Mouse (Mus musculus): ENCODE data around the gene Ankrd55. TPM values are rescaled to one million over a fixed set of nuclear protein-coding genes. Genes with fewer than 3 reads are reported as not detected.

Ankrd55 gene
- total and polyA plus RNA-seq, 2 experiments from 2014 or later = 12.0 to 16.5 TPM

GRCm38 (mm10) chr13:112408701-112409100 is 120.5 kb downstream of the Ankrd55 start:
- TF ChIP-seq CTCF (IDR thresholded peaks at IDR 0.05; ENCODE audit: low read depth) = no peak
- H3K27ac ChIP-seq = no peak overlapping the region
- no peaks in the 10 kb centered on the region for H3K36me3 ChIP-seq (ENCODE audit: insufficient read depth, low read length)
- WGBS = 86% methylated on average over 4 of the region's 4 CpGs
- H3K4me2 ChIP-seq (ENCODE audit: low read depth, low read length) = no peak overlapping the region
- no peak overlapping the region for H3K9ac ChIP-seq (replicated peaks; ENCODE audit: low read length)
- no peak for DNase-seq (ENCODE audit: low spot score)
- no peaks in the 10 kb centered on the region for H3K9me3 ChIP-seq (ENCODE audit: low read length)
- H3K4me3 ChIP-seq (ENCODE audit: low read length) = no peak overlapping the region
- ATAC-seq = no peak
- no peaks in the 10 kb centered on the region for H3K4me1 ChIP-seq (ENCODE audit: insufficient read depth, low read length)
- no peaks in the 10 kb centered on the region for H3K27me3 ChIP-seq (ENCODE audit: insufficient read depth, low read length)

- ATAC-seq = no peak
- Histone ChIP-seq H3K36me3 (ENCODE audit: insufficient read depth, low read length) (no peaks in the 10 kb centered on the region), H3K27me3 (ENCODE audit: insufficient read depth, low read length) (no peaks in the 10 kb centered on the region), H3K27ac (no peak overlapping the region), H3K4me3 (ENCODE audit: low read length) (no peak overlapping the region), H3K9ac (replicated peaks; ENCODE audit: low read length) (no peak overlapping the region), H3K4me2 (ENCODE audit: low read depth, low read length) (no peak overlapping the region), H3K9me3 (ENCODE audit: low read length) (no peaks in the 10 kb centered on the region), H3K4me1 (ENCODE audit: insufficient read depth, low read length) (no peaks in the 10 kb centered on the region)
- WGBS = 73% methylated on average over 2 of the region's 2 CpGs
- TF ChIP-seq CTCF (IDR thresholded peaks at IDR 0.05; ENCODE audit: low read depth) = no peak
- DNase-seq (ENCODE audit: low spot score) = no peak
Measured at GRCm38 (mm10) chr13:112409331-112409730, 121.1 kb downstream of the Ankrd55 start.

- Histone ChIP-seq H3K9ac (replicated peaks; ENCODE audit: low read length) (no peak overlapping the region), H3K27me3 (ENCODE audit: insufficient read depth, low read length) (no peaks in the 10 kb centered on the region), H3K4me2 (ENCODE audit: low read depth, low read length) (no peak overlapping the region), H3K4me3 (ENCODE audit: low read length) (no peak overlapping the region), H3K27ac (no peak overlapping the region), H3K4me1 (ENCODE audit: insufficient read depth, low read length) (no peaks in the 10 kb centered on the region), H3K36me3 (ENCODE audit: insufficient read depth, low read length) (no peaks in the 10 kb centered on the region), H3K9me3 (ENCODE audit: low read length) (no peaks in the 10 kb centered on the region)
- TF ChIP-seq CTCF (IDR thresholded peaks at IDR 0.05; ENCODE audit: low read depth) = no peak
- ATAC-seq (no peak), DNase-seq (ENCODE audit: low spot score) (no peak)
- WGBS = 97% methylated on average over 1 of the region's 1 CpGs
Measured at GRCm38 (mm10) chr13:112409851-112410250, 121.6 kb downstream of the Ankrd55 start.

GRCm38 (mm10) chr13:112410461-112410860 is 122.2 kb downstream of the Ankrd55 start:
- Histone ChIP-seq H3K4me1 (ENCODE audit: insufficient read depth, low read length) (no peaks in the 10 kb centered on the region), H3K4me2 (ENCODE audit: low read depth, low read length) (no peak overlapping the region), H3K4me3 (ENCODE audit: low read length) (no peak overlapping the region), H3K27me3 (ENCODE audit: insufficient read depth, low read length) (no peaks in the 10 kb centered on the region), H3K9ac (replicated peaks; ENCODE audit: low read length) (no peak overlapping the region), H3K36me3 (ENCODE audit: insufficient read depth, low read length) (no peaks in the 10 kb centered on the region), H3K9me3 (ENCODE audit: low read length) (no peaks in the 10 kb centered on the region), H3K27ac (no peak overlapping the region)
- 95% methylated on average over 4 of the region's 4 CpGs for WGBS
- ATAC-seq (no peak), DNase-seq (ENCODE audit: low spot score) (no peak)
- no peak for TF ChIP-seq CTCF (IDR thresholded peaks at IDR 0.05; ENCODE audit: low read depth)

GRCm38 (mm10) chr13:112411216-112411822 is 123.1 kb downstream of the Ankrd55 start:
- H3K9ac ChIP-seq (replicated peaks; ENCODE audit: low read length) = no peak overlapping the region
- no peak overlapping the region for H3K27ac ChIP-seq
- H3K4me1 ChIP-seq (ENCODE audit: insufficient read depth, low read length) = no peaks in the 10 kb centered on the region
- 81% methylated on average over 5 of the region's 5 CpGs for WGBS
- H3K36me3 ChIP-seq (ENCODE audit: insufficient read depth, low read length) = no peaks in the 10 kb centered on the region
- H3K4me3 ChIP-seq (ENCODE audit: low read length) = no peak overlapping the region
- no peak for TF ChIP-seq CTCF (IDR thresholded peaks at IDR 0.05; ENCODE audit: low read depth)
- ATAC-seq (no peak), DNase-seq (ENCODE audit: low spot score) (no peak)
- no peaks in the 10 kb centered on the region for H3K9me3 ChIP-seq (ENCODE audit: low read length)
- H3K4me2 ChIP-seq (ENCODE audit: low read depth, low read length) = no peak overlapping the region
- no peaks in the 10 kb centered on the region for H3K27me3 ChIP-seq (ENCODE audit: insufficient read depth, low read length)

- 79% methylated on average over 2 of the region's 3 CpGs for WGBS
- H3K4me2 ChIP-seq (ENCODE audit: low read depth, low read length) = no peak overlapping the region
- TF ChIP-seq CTCF (IDR thresholded peaks at IDR 0.05; ENCODE audit: low read depth) = no peak
- ATAC-seq = no peak
- no peak overlapping the region for H3K9ac ChIP-seq (replicated peaks; ENCODE audit: low read length)
- no peaks in the 10 kb centered on the region for H3K4me1 ChIP-seq (ENCODE audit: insufficient read depth, low read length)
- H3K27ac ChIP-seq = no peak overlapping the region
- no peaks in the 10 kb centered on the region for H3K27me3 ChIP-seq (ENCODE audit: insufficient read depth, low read length)
- H3K36me3 ChIP-seq (ENCODE audit: insufficient read depth, low read length) = no peaks in the 10 kb centered on the region
- no peak for DNase-seq (ENCODE audit: low spot score)
- no peaks in the 10 kb centered on the region for H3K9me3 ChIP-seq (ENCODE audit: low read length)
- H3K4me3 ChIP-seq (ENCODE audit: low read length) = no peak overlapping the region
Measured at GRCm38 (mm10) chr13:112412251-112412650, 124.0 kb downstream of the Ankrd55 start.

GRCm38 (mm10) chr13:112412824-112413223 is 124.6 kb downstream of the Ankrd55 start:
- TF ChIP-seq CTCF (IDR thresholded peaks at IDR 0.05; ENCODE audit: low read depth) = no peak
- Histone ChIP-seq H3K4me1 (ENCODE audit: insufficient read depth, low read length) (no peaks in the 10 kb centered on the region), H3K27ac (no peak overlapping the region), H3K27me3 (ENCODE audit: insufficient read depth, low read length) (no peaks in the 10 kb centered on the region), H3K4me2 (ENCODE audit: low read depth, low read length) (no peak overlapping the region), H3K36me3 (ENCODE audit: insufficient read depth, low read length) (no peaks in the 10 kb centered on the region), H3K9ac (replicated peaks; ENCODE audit: low read length) (no peak overlapping the region), H3K9me3 (ENCODE audit: low read length) (no peaks in the 10 kb centered on the region), H3K4me3 (ENCODE audit: low read length) (no peak overlapping the region)
- ATAC-seq (no peak), DNase-seq (ENCODE audit: low spot score) (no peak)
- 74% methylated on average over 5 of the region's 5 CpGs for WGBS
